Mouse (Mus musculus): ENCODE data around the gene Blmh. TPM values are rescaled to one million over a fixed set of nuclear protein-coding genes. Genes with fewer than 3 reads are reported as not detected.
A peak's percentile ranks its signal among the peaks of the same experiment; 100 is the strongest.

Blmh gene
- 44.1 and 52.0 TPM in 2 replicates for polyA plus RNA-seq (2012; ENCODE audit: insufficient read depth, insufficient read length, missing spikeins)

DNA sequence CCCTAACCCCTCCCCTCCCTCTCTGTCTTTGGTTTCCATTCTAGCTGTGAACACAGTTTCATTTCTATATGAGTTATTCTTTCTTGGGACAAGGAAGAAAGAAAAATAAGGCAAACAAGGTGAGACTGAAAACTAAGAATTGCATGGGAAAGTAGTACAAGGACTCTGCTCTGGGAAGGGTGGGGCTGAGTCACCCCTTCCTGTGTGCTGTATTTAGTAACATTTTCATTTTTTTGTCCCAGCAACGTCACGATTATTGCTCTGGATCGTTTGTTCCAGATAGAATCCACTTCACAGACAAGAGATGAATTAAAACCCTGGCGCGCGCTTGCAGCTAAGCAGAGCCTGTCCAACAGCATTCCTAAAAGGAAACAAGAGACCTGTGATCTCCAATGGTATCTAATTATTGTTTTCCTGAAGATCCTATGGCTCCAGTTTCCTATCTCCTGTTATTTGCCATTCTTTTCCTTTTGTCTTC, at the start of gene Blmh:
Gene Blmh (plus strand): TSS at position 51 of the 478 bp plus-strand sequence.
- H3K27ac ChIP-seq (ENCODE audit: insufficient read depth, low read depth, low read length): peak within 1 kb of the TSS; percentile 36
- no peak for TF ChIP-seq POLR2A (IDR thresholded peaks at IDR 0.05; ENCODE audit: borderline replicate concordance, low read depth, low read length)
- TF ChIP-seq CTCF (IDR thresholded peaks at IDR 0.05; ENCODE audit: low read depth, low read length): no peak
- peaks cover 18% of the 10 kb centered on the region for H3K4me1 ChIP-seq (ENCODE audit: control insufficient read depth, insufficient read depth, low read length)
- no peak within 1 kb of the TSS for H3K4me3 ChIP-seq (ENCODE audit: insufficient read depth, low read length)

DNA sequence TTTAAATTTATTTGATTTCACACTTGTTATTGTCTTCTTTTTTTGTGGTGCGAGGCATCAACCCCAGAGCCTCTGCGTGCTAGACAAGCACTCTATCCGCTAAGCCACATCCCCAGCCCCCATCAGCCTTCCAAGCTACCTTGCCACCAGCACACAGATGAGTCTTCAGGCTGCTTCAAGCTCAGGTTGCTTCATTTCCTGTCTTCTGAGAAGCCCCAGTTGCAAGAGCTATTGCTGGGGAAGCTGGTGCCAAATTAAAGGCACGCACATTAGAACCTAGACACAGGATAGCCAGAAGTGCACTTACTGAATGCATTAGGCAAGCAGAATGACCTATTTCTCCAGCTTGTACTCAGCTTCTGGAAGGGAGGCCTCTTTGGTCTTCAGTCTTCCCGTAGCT, 44.8 kb upstream of the Blmh start:
- H3K4me3 ChIP-seq (ENCODE audit: insufficient read depth, low read length): no peak overlapping the region
- H3K27ac ChIP-seq (ENCODE audit: insufficient read depth, low read depth, low read length): no peak overlapping the region
- TF ChIP-seq POLR2A (IDR thresholded peaks at IDR 0.05; ENCODE audit: borderline replicate concordance, low read depth, low read length) (no peak), CTCF (IDR thresholded peaks at IDR 0.05; ENCODE audit: low read depth, low read length) (no peak)
- peaks cover 11% of the 10 kb centered on the region for H3K4me1 ChIP-seq (ENCODE audit: control insufficient read depth, insufficient read depth, low read length)

DNA sequence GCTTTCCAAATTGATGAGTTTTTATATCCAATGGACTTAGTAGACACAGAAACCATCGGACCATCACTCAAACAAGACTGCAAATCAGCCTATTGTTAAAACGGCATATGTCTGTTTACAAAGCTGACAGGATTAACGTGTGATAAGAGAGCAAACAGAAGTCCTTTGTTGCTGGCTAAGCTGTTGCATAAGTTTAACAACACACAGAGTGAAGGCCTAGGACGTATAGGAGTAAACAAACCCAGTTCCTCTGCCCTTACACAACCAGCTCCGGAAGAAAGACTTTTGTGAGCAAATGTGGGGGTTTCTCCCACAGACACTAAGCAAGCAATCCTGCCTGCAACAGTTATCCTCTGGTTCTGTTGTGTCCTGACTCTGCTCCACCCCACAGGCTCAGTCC, 40.2 kb upstream of the Blmh start:
- H3K4me3 ChIP-seq (ENCODE audit: insufficient read depth, low read length): no peak overlapping the region
- H3K27ac ChIP-seq (ENCODE audit: insufficient read depth, low read depth, low read length): no peak overlapping the region

DNA sequence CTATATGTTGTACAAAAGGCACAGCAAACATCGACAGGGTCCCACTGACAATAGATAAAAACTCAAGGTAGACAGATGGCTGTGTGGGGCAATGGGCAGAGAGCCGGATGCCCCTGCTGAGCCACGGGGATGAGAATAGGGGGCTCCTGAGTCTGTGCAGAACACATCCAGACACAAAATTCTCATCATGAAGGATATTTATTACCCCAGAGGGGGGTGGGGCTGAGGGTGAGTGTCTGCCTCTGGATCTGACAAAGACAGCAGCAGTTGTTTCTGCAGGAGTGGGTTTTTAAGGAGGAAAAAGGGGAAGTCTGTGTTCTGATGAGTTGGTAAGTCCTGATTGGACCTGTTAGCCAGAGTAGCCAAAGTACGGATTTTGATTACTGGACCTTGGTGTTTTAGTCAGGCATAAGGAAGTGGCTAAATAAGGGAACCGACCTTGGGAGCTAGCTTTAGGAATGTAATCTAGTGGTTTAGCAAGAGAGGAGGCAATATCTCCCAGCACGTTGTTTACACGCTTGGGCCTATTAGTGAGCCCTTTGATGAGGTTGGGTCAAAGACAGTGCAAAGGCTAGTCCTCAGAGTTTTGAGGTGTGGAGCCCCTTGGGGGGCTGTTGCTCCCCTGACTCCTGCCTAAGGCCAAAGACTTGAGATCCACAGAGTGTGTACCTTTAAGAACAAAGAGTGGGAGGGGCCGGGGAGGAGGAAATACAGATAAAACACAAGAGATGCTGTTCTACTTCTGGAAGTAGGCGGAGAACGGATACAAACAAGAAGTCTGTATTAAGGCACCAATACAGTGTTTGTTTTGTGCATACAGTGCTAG, 35.1 kb upstream of the Blmh start:
- TF ChIP-seq POLR2A (IDR thresholded peaks at IDR 0.05; ENCODE audit: borderline replicate concordance, low read depth, low read length) (no peak), CTCF (IDR thresholded peaks at IDR 0.05; ENCODE audit: low read depth, low read length) (no peak)
- Histone ChIP-seq H3K4me1 (ENCODE audit: control insufficient read depth, insufficient read depth, low read length) (peaks cover 41% of the 10 kb centered on the region), H3K4me3 (ENCODE audit: insufficient read depth, low read length) (no peak overlapping the region), H3K27ac (ENCODE audit: insufficient read depth, low read depth, low read length) (peak overlapping the region; percentile 65)

More for the DNA sequence above, 40.2 kb upstream of the Blmh start:
- TF ChIP-seq CTCF (IDR thresholded peaks at IDR 0.05; ENCODE audit: low read depth, low read length) (no peak), POLR2A (IDR thresholded peaks at IDR 0.05; ENCODE audit: borderline replicate concordance, low read depth, low read length) (no peak)
- peaks cover 14% of the 10 kb centered on the region for H3K4me1 ChIP-seq (ENCODE audit: control insufficient read depth, insufficient read depth, low read length)

DNA sequence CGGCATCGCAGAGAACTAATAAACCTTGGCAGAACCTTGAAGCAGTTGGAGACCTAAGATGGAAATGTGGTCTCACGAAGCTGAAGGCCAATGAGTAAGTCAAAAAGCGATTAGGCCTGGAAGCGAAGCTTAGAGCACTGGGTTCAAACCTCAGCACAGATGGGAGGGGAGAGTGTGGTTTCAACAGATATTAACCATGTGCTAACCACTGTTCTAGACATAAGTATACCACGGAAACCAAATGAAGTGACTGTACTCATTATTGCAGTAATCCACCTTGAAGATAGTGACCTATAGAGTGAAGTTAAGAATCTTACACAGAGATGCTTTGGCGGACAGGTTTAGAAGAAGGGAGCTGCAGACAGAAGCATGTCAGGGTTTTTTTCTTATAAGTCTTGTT, 33.4 kb upstream of the Blmh start:
- Histone ChIP-seq H3K27ac (ENCODE audit: insufficient read depth, low read depth, low read length) (no peak overlapping the region), H3K4me3 (ENCODE audit: insufficient read depth, low read length) (no peak overlapping the region), H3K4me1 (ENCODE audit: control insufficient read depth, insufficient read depth, low read length) (peaks cover 39% of the 10 kb centered on the region)
- TF ChIP-seq CTCF (IDR thresholded peaks at IDR 0.05; ENCODE audit: low read depth, low read length): no peak
- no peak for TF ChIP-seq POLR2A (IDR thresholded peaks at IDR 0.05; ENCODE audit: borderline replicate concordance, low read depth, low read length)

DNA sequence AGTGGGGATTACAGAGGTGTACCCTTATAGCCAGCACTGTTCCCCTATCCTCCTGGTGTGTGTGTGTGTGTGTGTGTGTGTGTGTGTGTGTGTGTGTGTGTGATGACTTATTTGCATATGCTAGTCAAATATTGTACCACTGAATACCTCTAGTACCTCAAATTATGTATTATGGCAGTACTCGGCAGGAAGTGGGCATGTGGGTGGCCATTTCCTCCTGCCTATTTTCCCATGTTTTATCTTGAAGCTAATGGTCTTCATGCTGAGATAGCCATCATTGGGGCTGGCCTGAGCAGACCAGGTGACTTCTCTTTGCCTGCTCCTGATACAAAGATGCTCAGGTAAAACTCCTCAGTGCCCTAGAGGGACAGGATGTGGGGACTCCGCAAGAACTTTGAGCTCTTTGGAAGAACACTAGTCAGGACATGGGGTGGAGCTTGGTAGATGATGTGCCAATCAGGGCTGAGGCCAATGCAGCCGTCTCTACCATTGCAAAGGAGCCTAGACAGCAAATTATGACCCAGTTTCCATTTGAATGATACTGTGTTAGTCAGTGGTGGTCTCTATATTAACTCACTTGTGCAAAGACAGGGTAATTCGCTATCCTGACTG, 32.8 kb upstream of the Blmh start:
- TF ChIP-seq CTCF (IDR thresholded peaks at IDR 0.05; ENCODE audit: low read depth, low read length) (no peak), POLR2A (IDR thresholded peaks at IDR 0.05; ENCODE audit: borderline replicate concordance, low read depth, low read length) (no peak)
- no peak overlapping the region for H3K4me3 ChIP-seq (ENCODE audit: insufficient read depth, low read length)
- H3K27ac ChIP-seq (ENCODE audit: insufficient read depth, low read depth, low read length): no peak overlapping the region
- peaks cover 39% of the 10 kb centered on the region for H3K4me1 ChIP-seq (ENCODE audit: control insufficient read depth, insufficient read depth, low read length)

DNA sequence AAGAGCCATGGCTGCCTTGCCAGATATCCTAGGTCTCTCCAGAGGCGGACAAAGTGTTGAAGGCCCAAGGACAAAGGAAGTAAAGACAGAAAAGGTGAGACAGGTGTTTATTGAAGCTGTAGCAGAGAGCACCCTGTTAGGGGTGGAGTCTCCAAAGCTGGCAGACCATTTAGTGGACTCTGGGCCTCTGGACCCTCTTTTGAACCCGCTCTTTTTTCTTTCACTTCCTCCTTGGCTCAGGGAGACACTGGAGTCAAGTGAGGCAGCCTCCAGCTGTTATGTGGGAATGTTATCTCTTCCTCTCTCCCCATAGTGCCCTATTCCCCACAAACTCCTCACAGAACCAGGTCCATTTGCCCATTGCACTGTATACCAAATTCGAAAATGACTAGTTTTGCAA, 31.6 kb upstream of the Blmh start:
- Histone ChIP-seq H3K4me3 (ENCODE audit: insufficient read depth, low read length) (no peak overlapping the region), H3K4me1 (ENCODE audit: control insufficient read depth, insufficient read depth, low read length) (peaks cover 47% of the 10 kb centered on the region), H3K27ac (ENCODE audit: insufficient read depth, low read depth, low read length) (no peak overlapping the region)
- TF ChIP-seq CTCF (IDR thresholded peaks at IDR 0.05; ENCODE audit: low read depth, low read length) (no peak), POLR2A (IDR thresholded peaks at IDR 0.05; ENCODE audit: borderline replicate concordance, low read depth, low read length) (no peak)

DNA sequence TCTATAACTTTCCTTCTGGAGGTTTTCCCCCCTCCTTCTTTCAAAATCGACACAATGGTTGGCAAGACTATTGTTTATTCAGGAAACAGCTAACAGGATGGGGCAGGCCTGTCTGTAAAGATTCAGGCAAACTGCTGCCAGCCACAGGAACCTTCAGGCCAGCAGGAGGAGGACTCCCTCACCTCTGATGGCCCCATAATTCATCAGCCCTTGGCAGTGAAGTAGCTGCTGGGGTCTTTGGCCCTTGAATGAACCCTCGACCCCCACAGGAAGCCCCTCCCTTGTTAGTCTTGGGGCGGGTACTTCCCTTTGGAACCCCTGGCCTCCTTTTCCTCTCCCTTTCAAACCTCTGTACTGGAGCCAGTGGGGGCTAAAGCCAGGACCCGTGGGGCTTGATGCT, 31.0 kb upstream of the Blmh start:
- Histone ChIP-seq H3K4me3 (ENCODE audit: insufficient read depth, low read length) (no peak overlapping the region), H3K4me1 (ENCODE audit: control insufficient read depth, insufficient read depth, low read length) (peaks cover 53% of the 10 kb centered on the region), H3K27ac (ENCODE audit: insufficient read depth, low read depth, low read length) (no peak overlapping the region)
- TF ChIP-seq POLR2A (IDR thresholded peaks at IDR 0.05; ENCODE audit: borderline replicate concordance, low read depth, low read length) (no peak), CTCF (IDR thresholded peaks at IDR 0.05; ENCODE audit: low read depth, low read length) (no peak)

DNA sequence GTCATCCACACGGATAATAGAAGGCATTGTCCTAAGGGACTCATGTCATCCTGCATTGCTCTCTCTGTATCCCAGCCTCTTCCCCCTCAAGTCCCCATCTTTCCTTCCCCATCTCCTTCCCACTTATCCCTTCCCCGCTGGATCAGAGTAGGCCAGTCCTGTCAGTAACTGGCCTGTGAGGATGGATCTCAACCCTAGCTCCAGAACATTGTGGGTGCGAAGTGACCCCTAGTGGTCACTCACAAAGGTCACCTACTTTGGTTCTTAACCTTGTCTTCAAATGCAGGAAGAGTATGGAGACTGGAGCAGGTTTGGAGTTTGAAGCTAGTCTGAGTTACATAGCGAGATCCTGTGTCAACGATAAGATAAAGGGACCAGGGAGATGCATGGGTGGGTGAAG, 30.4 kb upstream of the Blmh start:
- TF ChIP-seq POLR2A (IDR thresholded peaks at IDR 0.05; ENCODE audit: borderline replicate concordance, low read depth, low read length): no peak
- TF ChIP-seq CTCF (IDR thresholded peaks at IDR 0.05; ENCODE audit: low read depth, low read length): peak; percentile 95
- Histone ChIP-seq H3K4me1 (ENCODE audit: control insufficient read depth, insufficient read depth, low read length) (peaks cover 58% of the 10 kb centered on the region), H3K4me3 (ENCODE audit: insufficient read depth, low read length) (no peak overlapping the region), H3K27ac (ENCODE audit: insufficient read depth, low read depth, low read length) (no peak overlapping the region)

DNA sequence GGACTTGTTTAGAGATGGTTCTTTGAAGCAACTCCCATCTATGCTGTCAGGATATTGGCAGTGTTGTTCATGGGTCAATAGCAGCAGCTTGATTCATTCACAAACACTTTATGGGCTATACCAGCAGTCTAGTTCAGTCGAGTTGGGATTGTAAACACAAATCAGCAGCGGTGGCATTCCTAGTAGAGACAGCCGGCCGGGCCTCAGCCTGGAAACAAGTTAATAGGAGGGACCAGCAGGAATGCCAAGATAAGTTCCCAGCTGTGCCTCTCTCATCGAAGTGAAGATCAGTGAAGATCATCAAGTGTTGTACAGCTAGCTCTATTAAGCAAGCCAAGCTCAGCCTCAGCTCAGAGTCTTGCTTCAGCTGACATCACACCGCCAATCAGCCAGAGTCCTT, 28.2 kb upstream of the Blmh start:
- H3K27ac ChIP-seq (ENCODE audit: insufficient read depth, low read depth, low read length): no peak overlapping the region
- TF ChIP-seq POLR2A (IDR thresholded peaks at IDR 0.05; ENCODE audit: borderline replicate concordance, low read depth, low read length) (no peak), CTCF (IDR thresholded peaks at IDR 0.05; ENCODE audit: low read depth, low read length) (no peak)
- H3K4me3 ChIP-seq (ENCODE audit: insufficient read depth, low read length): no peak overlapping the region
- peaks cover 53% of the 10 kb centered on the region for H3K4me1 ChIP-seq (ENCODE audit: control insufficient read depth, insufficient read depth, low read length)
